Mouse (Mus musculus) MEL (cell line): Measurements from ENCODE around the gene Xrn1. TPM values are rescaled to one million over a fixed set of nuclear protein-coding genes. Genes with fewer than 3 reads are reported as not detected.

ENCODE experiments used
- DNase-seq: peaks from one replicate; pipeline ENCODE4 v3.0.0; 2011; ENCODE audit warnings: low read depth, low spot score
- H3K27ac ChIP-seq: 2 replicates; pipeline ENCODE4 v1.5.1; 2012; ENCODE audit warnings: low read depth, mild to moderate bottlenecking, control low read depth, low read length, moderate library complexity; ENCODE audit not compliant: control insufficient read depth
- H3K27me3 ChIP-seq, 2 experiments: fragments of 150-350 bp in 1 of 2; sonication (generic) in 1 of 2; 2 replicates each; pipeline ENCODE4 v1.6.1; 2012; ENCODE audit warnings: low read length in 2 of 2, mild to moderate bottlenecking in 2 of 2, improper control_type of control experiment in 1 of 2, moderate library complexity in 1 of 2; ENCODE audit not compliant: insufficient read depth in 2 of 2, control insufficient read depth in 1 of 2
- H3K36me3 ChIP-seq, 2 experiments: 2 replicates each; pipeline ENCODE4 v1.6.1; 2012 to 2014; ENCODE audit warnings: low read length in 2 of 2, improper control_type of control experiment in 1 of 2, inconsistent platforms in 1 of 2, mild to moderate bottlenecking in 1 of 2; ENCODE audit not compliant: insufficient read depth in 2 of 2, control insufficient read depth in 1 of 2
- H3K4me1 ChIP-seq, 2 experiments: fragments of 150-350 bp in 1 of 2; sonication (generic) in 1 of 2; 2 replicates each; pipeline ENCODE4 v1.6.1; 2012; ENCODE audit warnings: low read length in 2 of 2, improper control_type of control experiment in 1 of 2, mild to moderate bottlenecking in 1 of 2; ENCODE audit not compliant: insufficient read depth in 2 of 2, control insufficient read depth in 1 of 2
- H3K4me3 ChIP-seq, 2 experiments: fragments of 150-350 bp in 1 of 2; sonication (generic) in 1 of 2; 2 replicates each; pipeline ENCODE4 v1.5.1; 2012; ENCODE audit warnings: low read depth in 2 of 2, low read length in 2 of 2, mild to moderate bottlenecking in 2 of 2, moderate library complexity in 2 of 2, control low read depth in 1 of 2, improper control_type of control experiment in 1 of 2; ENCODE audit not compliant: control insufficient read depth in 1 of 2, insufficient read depth in 1 of 2
- H3K79me2 ChIP-seq: 2 replicates; pipeline ENCODE4 v1.6.1; 2012; ENCODE audit warnings: mild to moderate bottlenecking, low read length, moderate library complexity; ENCODE audit not compliant: control insufficient read depth, poor library complexity, insufficient read depth
- H3K9ac ChIP-seq: 2 replicates; pipeline ENCODE4 v1.6.1; 2012; ENCODE audit warnings: low read depth, mild to moderate bottlenecking, control low read depth, low read length, moderate library complexity; ENCODE audit not compliant: control insufficient read depth, poor library complexity, severe bottlenecking
- H3K9me3 ChIP-seq: fragments of 150-350 bp; sonication (generic); replicated peaks from 2 replicates; pipeline ENCODE4 v1.6.1; 2012; ENCODE audit warnings: mild to moderate bottlenecking, low read length, improper control_type of control experiment, moderate library complexity; ENCODE audit not compliant: insufficient read depth
- BHLHE40 ChIP-seq: IDR thresholded peaks from 2 replicates; pipeline ENCODE4 v1.6.1; 2012; ENCODE audit warnings: low read depth, mild to moderate bottlenecking, inconsistent platforms, low read length, improper control_type of control experiment, borderline replicate concordance
- CHD2 ChIP-seq: IDR thresholded peaks from 2 replicates; pipeline ENCODE4 v1.6.1; 2011; ENCODE audit warnings: low read length, improper control_type of control experiment
- CTCF ChIP-seq, 3 experiments: IDR thresholded peaks in 2 of 3; conservative IDR thresholded peaks in 1 of 3; 2 replicates each; pipeline ENCODE4 v1.5.1; 2011 to 2012; ENCODE audit warnings: low read length in 3 of 3, low read depth in 2 of 3, mild to moderate bottlenecking in 2 of 3, improper control_type of control experiment in 1 of 3, inconsistent platforms in 1 of 3, mixed read lengths in 1 of 3, moderate library complexity in 1 of 3; ENCODE audit not compliant: control insufficient read depth in 1 of 3, insufficient read depth in 1 of 3, poor library complexity in 1 of 3, severe bottlenecking in 1 of 3
- E2F4 ChIP-seq: IDR thresholded peaks from 2 replicates; pipeline ENCODE4 v1.6.1; 2011; ENCODE audit warnings: low read depth, low read length, improper control_type of control experiment, borderline replicate concordance
- EP300 ChIP-seq, 2 experiments: IDR thresholded peaks; 2 replicates each; pipeline ENCODE4 v1.6.1; 2011; ENCODE audit warnings: improper control_type of control experiment in 2 of 2, low read length in 2 of 2, low read depth in 1 of 2, mild to moderate bottlenecking in 1 of 2
- ETS1 ChIP-seq: IDR thresholded peaks from 2 replicates; pipeline ENCODE4 v1.6.1; 2012; ENCODE audit warnings: low read depth, mild to moderate bottlenecking, inconsistent platforms, low read length, improper control_type of control experiment, moderate library complexity
- GABPA ChIP-seq: IDR thresholded peaks from 2 replicates; pipeline ENCODE4 v1.6.1; 2012; ENCODE audit warnings: low read depth, mild to moderate bottlenecking, inconsistent platforms, low read length, improper control_type of control experiment, moderate library complexity
- GATA1 ChIP-seq: IDR thresholded peaks from 2 replicates; pipeline ENCODE4 v1.6.1; 2011; ENCODE audit warnings: low read depth, low read length, improper control_type of control experiment
- KAT2A ChIP-seq: conservative IDR thresholded peaks from 2 replicates; pipeline ENCODE4 v1.6.1; 2012; ENCODE audit warnings: low read depth, low read length, improper control_type of control experiment, inconsistent platforms
- MAX ChIP-seq: IDR thresholded peaks from 2 replicates; pipeline ENCODE4 v1.6.1; 2011; ENCODE audit warnings: low read length, improper control_type of control experiment
- MAZ ChIP-seq: IDR thresholded peaks from 2 replicates; pipeline ENCODE4 v1.6.1; 2012; ENCODE audit warnings: low read depth, mild to moderate bottlenecking, inconsistent platforms, low read length, improper control_type of control experiment
- MYB ChIP-seq: IDR thresholded peaks from 2 replicates; pipeline ENCODE4 v1.6.1; 2011; ENCODE audit warnings: mild to moderate bottlenecking, low read depth, low read length, improper control_type of control experiment
- NELFE ChIP-seq: IDR thresholded peaks from 2 replicates; pipeline ENCODE4 v1.6.1; 2011; ENCODE audit warnings: low read depth, low read length, improper control_type of control experiment
- POLR2A ChIP-seq, 2 experiments: IDR thresholded peaks; 2 replicates each; pipeline ENCODE4 v1.6.1; 2011 to 2012; ENCODE audit warnings: low read length in 2 of 2, mild to moderate bottlenecking in 2 of 2, control low read depth in 1 of 2, improper control_type of control experiment in 1 of 2, low read depth in 1 of 2, moderate library complexity in 1 of 2; ENCODE audit not compliant: control insufficient read depth in 1 of 2, insufficient read depth in 1 of 2, poor library complexity in 1 of 2
- POLR2AphosphoS5 ChIP-seq: IDR thresholded peaks from 2 replicates; pipeline ENCODE4 v1.6.1; 2012; ENCODE audit warnings: low read depth, borderline replicate concordance, mild to moderate bottlenecking, inconsistent platforms, low read length, moderate library complexity, mixed read lengths
- SIN3A ChIP-seq: IDR thresholded peaks from 2 replicates; pipeline ENCODE4 v1.6.1; 2012; ENCODE audit warnings: low read length, improper control_type of control experiment, inconsistent platforms
- TBP ChIP-seq: IDR thresholded peaks from 2 replicates; pipeline ENCODE4 v1.8.0; 2011; ENCODE audit warnings: low read depth, low read length, improper control_type of control experiment
- USF1 ChIP-seq: IDR thresholded peaks from 2 replicates; pipeline ENCODE4 v1.6.1; 2014; ENCODE audit warnings: low read depth, mild to moderate bottlenecking, inconsistent platforms, low read length, improper control_type of control experiment, moderate library complexity
- ZMIZ1 ChIP-seq: IDR thresholded peaks from 2 replicates; pipeline ENCODE4 v1.6.1; 2012; ENCODE audit warnings: low read depth, mild to moderate bottlenecking, inconsistent platforms, low read length, improper control_type of control experiment, moderate library complexity
- ZNF384 ChIP-seq: IDR thresholded peaks from 2 replicates; pipeline ENCODE4 v1.6.1; 2012; ENCODE audit warnings: low read depth, mild to moderate bottlenecking, inconsistent platforms, low read length, improper control_type of control experiment
- polyA plus RNA-seq, 2 experiments: library from polyadenylated mRNA; stranded (reverse) in 1 of 2; unstranded in 1 of 2; fragments of >175 nt in 1 of 2; fragments of >200 nt in 1 of 2; gene quantifications; 2 replicates each; pipeline versions ENCODE4 v1.2.1 to v1.2.4; 2012; ENCODE audit warnings: low replicate concordance in 2 of 2, low read depth in 1 of 2; ENCODE audit not compliant: insufficient read length in 2 of 2, insufficient read depth in 1 of 2, missing spikeins in 1 of 2
- total RNA-seq: library from RNA; depleted of rRNA; stranded (reverse); fragments of 300-350 nt; gene quantifications from 2 replicates; pipeline ENCODE4 v1.2.3, GENCODE M21; 2012

Xrn1 gene
- total and polyA plus RNA-seq, 3 experiments: 7.6 to 8.3 TPM; not detected in 1

DNA sequence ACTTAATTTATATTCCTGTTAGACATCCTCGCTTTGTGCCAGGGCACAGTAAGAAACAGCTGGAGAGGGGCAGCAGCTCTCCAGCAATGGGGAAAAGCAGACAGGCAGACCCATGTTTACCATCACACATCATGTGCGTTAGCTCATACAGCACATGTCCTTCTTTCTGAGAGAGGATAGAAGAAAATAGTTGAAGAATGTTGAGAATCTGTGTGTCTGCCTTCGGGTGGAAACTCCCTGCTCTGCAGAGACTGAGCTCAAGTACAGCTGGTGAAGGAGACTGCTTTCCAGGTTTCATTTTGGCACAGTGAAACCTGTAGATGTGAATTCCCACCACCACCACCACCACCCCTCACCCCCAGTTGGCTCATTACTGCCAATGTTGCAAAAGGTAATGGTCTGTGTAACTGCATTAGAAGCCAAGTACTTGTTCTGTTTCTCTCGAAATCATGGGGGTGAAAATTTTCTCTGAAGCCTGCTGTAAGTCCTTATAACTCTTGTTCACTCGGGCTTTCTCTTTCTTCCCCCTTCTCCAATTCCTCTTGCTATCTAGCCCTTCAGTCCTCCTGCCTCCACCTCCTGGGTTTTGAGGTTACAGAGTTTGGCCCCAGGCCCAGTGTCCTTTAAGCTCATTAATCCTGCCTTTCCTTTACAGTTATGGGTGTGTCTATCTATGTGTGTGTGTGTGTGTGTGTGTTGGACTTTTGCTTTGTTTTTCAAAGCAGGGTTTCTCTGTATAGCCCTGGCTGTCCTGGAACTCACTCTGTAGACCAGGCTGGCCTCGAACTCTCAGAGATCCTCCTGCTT is 102.1 kb downstream of the Xrn1 start (continued):
- TF ChIP-seq CHD2: no peak
- TF ChIP-seq E2F4: no peak
- TF ChIP-seq MAX: peak; percentile 55
- peak; percentile 73 for TF ChIP-seq ETS1

GRCm38 (mm10) chr9:96063083-96063802 is 108.7 kb downstream of the Xrn1 start:
- DNase-seq: no peak
- no peaks in the 10 kb centered on the region for H3K9me3 ChIP-seq
- H3K4me3 ChIP-seq: no peak overlapping the region
- H3K27ac ChIP-seq: no peak overlapping the region
- H3K4me1 ChIP-seq: no peaks in the 10 kb centered on the region
- no peak overlapping the region for H3K9ac ChIP-seq
- H3K27me3 ChIP-seq: no peaks in the 10 kb centered on the region
- TF ChIP-seq ZNF384: peak; percentile 82
- no peak for TF ChIP-seq CHD2
- no peak for TF ChIP-seq POLR2A (IDR thresholded peaks at IDR 0.05; ENCODE audit: control insufficient read depth in 1 of 2, insufficient read depth in 1 of 2, low read depth in 1 of 2, low read length in 2 of 2, poor library complexity in 1 of 2)
- TF ChIP-seq, all 39 proteins: peak for 1
- H3K79me2 ChIP-seq: no peaks in the 10 kb centered on the region
- H3K36me3 ChIP-seq: no peaks in the 10 kb centered on the region

- H3K27ac ChIP-seq: no peak overlapping the region
- no peaks in the 10 kb centered on the region for H3K36me3 ChIP-seq
- H3K9ac ChIP-seq: no peak overlapping the region
- no peaks in the 10 kb centered on the region for H3K9me3 ChIP-seq
- no peak for TF ChIP-seq SIN3A
- no peak for TF ChIP-seq CHD2
- TF ChIP-seq GATA1: no peak
- no peak for TF ChIP-seq BHLHE40
- no peak for TF ChIP-seq USF1
- no peaks in the 10 kb centered on the region for H3K4me1 ChIP-seq
- no peaks in the 10 kb centered on the region for H3K79me2 ChIP-seq
- no peak overlapping the region for H3K4me3 ChIP-seq
- DNase-seq: no peak
- H3K27me3 ChIP-seq: no peaks in the 10 kb centered on the region
Observed at GRCm38 (mm10) chr9:96063803-96064475, 109.4 kb downstream of the Xrn1 start.

- Histone ChIP-seq H3K4me3 (no peak overlapping the region), H3K79me2 (no peaks in the 10 kb centered on the region), H3K4me1 (no peaks in the 10 kb centered on the region), H3K27ac (no peak overlapping the region), H3K9ac (no peak overlapping the region), H3K36me3 (no peaks in the 10 kb centered on the region), H3K9me3 (no peaks in the 10 kb centered on the region), H3K27me3 (no peaks in the 10 kb centered on the region)
- DNase-seq: no peak
- no peak for TF ChIP-seq POLR2AphosphoS5
- no peak for TF ChIP-seq KAT2A
- TF ChIP-seq TBP: no peak
- no peak for TF ChIP-seq ZMIZ1
- TF ChIP-seq ZNF384: no peak
- TF ChIP-seq E2F4: no peak
- no peak for TF ChIP-seq NELFE
- no peak for TF ChIP-seq MYB
- no peak for TF ChIP-seq BHLHE40
- TF ChIP-seq CHD2: no peak
- no peak for TF ChIP-seq EP300 (IDR thresholded peaks at IDR 0.05; ENCODE audit: low read depth in 1 of 2, low read length in 2 of 2)
- no peak for TF ChIP-seq CTCF (IDR thresholded peaks at IDR 0.05 in 2 of 3, conservative IDR thresholded peaks at IDR 0.05 in 1 of 3; ENCODE audit: control insufficient read depth in 1 of 3, insufficient read depth in 1 of 3, low read depth in 2 of 3, low read length in 3 of 3, poor library complexity in 1 of 3, severe bottlenecking in 1 of 3)
- no peak for TF ChIP-seq GATA1
- no peak for TF ChIP-seq MAZ
- TF ChIP-seq GABPA: no peak
Observed at GRCm38 (mm10) chr9:96067507-96067906, 112.9 kb downstream of the Xrn1 start.
